Mouse (Mus musculus): Measurements from ENCODE around the gene Nsf.

Gene Nsf

DNA sequence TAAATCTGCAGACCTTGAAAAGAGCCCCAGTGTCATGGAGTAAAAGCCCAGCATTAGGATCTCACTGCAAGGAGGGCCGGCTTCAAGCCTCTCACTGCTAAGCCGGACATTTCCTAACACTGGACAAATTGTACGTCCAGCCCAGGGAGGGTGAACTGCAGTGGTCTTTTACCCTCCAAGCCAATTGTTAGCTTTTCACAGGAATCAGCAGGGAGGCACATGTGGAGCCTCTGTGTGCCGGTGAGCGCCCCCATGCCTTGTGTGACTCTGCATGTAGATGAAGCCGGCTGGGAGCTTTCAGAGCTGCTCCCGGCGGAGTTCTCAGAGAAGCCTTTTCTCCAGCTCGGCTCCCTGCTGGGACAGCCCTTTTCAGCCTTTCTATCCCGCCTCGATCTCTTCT is 113.0 kb downstream of the Nsf start:
- DNase-seq (ENCODE audit: low read depth, low spot score) = no peak

DNA sequence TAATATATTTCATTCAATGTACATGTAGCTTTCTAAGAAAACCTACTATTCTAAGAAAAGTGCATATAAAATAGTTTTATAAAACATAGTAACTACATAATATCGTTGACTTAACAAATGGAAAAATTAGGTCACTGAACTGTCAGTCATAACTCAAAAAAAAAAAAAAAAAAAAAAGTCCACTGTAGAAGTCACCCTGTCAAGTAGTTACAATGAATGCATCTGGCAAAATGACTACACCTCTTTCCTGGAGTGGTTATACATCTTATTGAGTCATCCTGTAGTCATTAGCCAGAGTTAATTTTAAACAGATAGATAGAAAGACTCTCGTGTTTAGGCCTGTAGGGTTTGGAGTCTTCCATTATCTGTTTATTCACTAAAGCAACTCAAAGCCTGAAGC is 114.9 kb downstream of the Nsf start:
- no peak for DNase-seq (ENCODE audit: low read depth, low spot score)

GRCm38 (mm10) chr11:103832331-103832730 is 121.5 kb downstream of the Nsf start:
- no peak for DNase-seq (ENCODE audit: low read depth, low spot score)

GRCm38 (mm10) chr11:103831766-103832165 is 122.1 kb downstream of the Nsf start:
- no peak for DNase-seq (ENCODE audit: low read depth, low spot score)

DNA sequence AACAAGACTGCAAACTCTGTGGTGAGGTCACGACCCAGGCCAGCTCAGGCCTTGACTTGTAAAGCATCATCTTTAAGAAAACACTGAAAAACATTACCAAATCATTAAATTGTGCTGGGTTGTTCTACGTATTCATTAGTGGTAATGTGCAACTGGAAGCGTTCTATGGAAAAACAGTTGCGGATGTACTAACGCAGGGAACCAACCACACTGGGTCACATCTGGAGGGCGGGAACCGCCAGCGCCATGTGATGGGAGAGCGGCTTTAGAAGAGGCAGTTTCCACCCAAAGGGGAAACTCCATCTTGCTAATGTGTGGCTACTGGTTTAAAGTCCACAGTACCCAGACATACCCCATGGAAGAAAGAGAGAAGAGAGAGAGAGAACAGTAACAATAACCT is 123.4 kb downstream of the Nsf start:
- no peak for DNase-seq (ENCODE audit: low read depth, low spot score)

DNA sequence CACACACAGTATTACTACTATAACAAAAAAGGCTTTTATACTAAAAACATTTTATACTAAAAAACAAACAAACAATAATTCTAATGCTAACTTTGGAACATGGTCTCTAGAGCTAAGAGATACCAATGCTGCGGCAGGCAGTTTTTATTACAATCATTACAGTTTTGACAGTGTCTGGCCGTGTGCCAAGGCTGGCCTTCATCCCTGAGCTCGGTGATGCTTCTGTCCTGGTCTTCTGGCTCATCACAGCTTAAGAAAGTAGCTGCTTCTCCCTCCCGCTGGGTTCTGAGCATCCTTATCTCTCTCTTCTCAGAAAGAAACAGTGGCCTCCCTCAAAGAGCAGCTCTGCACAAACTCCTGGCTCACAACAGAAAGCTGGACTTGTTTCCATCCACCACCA is 123.9 kb downstream of the Nsf start:
- DNase-seq (ENCODE audit: low read depth, low spot score) = no peak

- no peak for DNase-seq (ENCODE audit: low read depth, low spot score)
Observed at GRCm38 (mm10) chr11:103828866-103829265, 125.0 kb downstream of the Nsf start.

DNA sequence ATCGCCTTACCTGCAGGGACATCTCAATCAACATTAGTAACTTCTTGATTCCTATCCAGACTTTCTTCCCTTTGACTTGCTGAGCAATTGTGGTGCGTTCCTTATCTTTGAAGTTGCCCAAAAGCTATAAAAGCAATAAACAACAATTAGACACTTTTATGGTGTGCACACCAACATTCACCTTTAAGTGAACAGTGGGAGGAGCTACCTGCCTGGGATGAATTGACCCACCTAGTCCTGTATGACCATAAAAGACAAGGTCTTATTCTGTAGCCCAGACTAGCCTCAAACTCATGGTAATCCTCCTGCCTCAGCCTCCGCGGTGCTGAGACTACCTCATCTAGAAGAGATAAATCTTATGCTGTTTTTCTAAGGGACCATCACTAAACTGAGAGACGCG is 126.7 kb downstream of the Nsf start:
- DNase-seq (ENCODE audit: low read depth, low spot score) = no peak

GRCm38 (mm10) chr11:103816719-103817118 is 137.1 kb downstream of the Nsf start:
- no peak for DNase-seq (ENCODE audit: low read depth, low spot score)

DNA sequence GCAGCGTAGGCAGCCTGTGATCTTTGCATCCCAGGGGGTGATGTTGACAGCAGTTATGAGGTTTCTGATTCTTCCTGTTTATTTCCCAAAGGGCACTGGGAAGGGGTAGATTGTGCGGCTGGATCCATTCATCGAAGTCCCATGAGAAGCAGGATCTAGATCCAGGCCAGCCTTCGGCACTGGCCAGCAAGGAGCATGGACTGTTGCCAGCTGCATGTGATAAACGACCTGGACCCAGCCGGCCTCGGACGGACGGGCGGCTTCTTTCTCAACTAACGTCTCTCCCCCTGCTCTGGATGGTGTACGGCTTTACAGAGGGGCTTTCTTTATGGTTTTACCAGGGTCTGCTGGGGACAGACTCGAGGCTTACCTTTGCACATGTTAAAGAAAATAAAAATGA is 137.9 kb downstream of the Nsf start:
- DNase-seq (ENCODE audit: low read depth, low spot score) = no peak

- no peak for DNase-seq (ENCODE audit: low read depth, low spot score)
Observed at GRCm38 (mm10) chr11:103814808-103815207, 139.0 kb downstream of the Nsf start.

GRCm38 (mm10) chr11:103811246-103811645 is 142.6 kb downstream of the Nsf start:
- DNase-seq (ENCODE audit: low read depth, low spot score) = no peak

- DNase-seq (ENCODE audit: low read depth, low spot score) = no peak
Observed at GRCm38 (mm10) chr11:103810631-103811030, 143.2 kb downstream of the Nsf start.

DNA sequence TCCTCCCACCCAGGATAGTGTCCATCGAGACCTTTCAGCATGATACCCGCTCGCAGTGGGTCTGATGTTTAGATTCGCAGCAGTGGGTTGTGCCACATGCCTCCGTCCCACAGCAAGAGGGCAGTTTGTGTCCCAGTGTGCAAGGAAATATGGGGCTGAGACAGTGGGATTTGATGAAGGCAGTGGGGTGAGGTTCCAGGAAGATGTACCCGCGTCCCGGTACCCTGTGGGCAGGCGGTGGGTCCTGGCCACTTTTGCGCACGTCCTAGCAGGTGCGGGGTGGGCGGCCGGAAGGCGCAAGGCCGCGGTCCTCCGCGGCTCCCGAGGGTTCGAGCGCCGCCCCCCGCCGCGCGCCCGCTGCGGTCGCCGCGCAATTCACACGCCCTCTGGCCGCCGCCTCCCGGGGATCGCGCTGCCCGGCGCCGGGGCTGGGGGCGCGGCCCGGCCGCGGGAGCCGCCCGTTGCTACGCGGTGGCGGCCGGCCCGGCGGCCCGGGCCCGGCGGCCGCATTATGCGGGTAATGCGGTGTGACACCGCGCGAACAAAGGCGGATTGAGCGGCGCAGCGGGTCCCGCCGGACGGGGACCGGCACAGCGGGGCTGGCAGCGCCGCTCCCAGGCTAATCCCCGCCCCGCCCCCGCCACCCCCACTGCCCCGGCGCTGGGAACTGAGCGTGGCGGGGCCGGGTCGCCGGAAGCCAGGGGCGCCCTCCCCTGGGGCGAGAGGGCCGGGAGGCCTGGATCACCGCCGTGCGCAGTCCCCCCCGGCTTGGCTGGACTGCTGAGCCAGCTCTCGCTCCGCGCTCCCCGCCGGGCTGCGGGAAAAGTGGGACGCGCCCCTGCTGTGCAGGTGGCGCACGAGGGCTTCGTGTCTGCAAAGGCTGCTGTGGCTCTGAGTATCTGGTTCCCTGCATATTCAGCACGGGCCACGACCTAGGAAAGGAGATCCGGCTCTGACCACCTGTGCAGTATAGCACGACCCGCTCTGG is 144.0 kb downstream of the Nsf start:
- no peak for DNase-seq (ENCODE audit: low read depth, low spot score)

DNA sequence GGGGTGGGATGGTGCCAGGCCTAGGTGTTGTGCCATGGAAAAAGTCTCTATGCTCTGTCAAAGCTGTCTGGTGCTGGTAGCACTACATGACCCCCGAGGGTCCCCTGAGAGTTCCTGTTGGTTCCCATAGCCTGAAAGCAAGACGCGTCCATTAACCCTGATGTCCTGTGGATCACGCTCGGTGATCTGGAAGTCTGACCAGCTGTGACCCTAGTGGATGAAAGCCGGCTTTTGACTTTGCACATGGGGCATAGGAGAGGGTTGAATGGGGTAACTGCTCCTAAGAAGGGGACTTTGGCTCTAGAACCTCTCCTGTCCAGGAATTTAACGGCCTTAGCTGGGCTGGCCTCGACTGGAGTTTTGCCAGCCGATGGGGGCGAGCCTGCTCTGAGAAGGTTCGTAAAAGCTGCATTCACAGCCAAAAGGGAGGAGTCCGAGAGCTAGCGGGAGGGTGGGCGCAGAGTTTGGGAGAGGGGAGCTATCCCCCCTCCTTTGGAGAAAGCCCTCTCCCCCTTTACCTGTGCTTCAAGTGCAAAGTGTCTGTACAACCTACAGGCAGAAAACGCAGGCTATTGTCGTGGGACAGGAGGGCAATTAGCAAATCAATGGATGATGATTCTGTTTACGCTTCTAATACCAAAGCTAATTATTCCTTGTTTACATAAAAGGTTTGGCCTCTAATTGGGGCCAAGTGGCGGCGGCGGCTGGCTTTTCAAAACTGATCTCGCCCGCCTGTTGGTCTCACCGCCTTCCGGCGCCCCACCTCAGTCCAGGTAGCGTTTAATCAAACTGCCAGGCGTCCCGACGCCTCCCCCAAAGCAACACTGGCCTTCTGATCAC is 144.9 kb downstream of the Nsf start:
- DNase-seq (ENCODE audit: low read depth, low spot score) = no peak

GRCm38 (mm10) chr11:103807966-103808365 is 145.9 kb downstream of the Nsf start:
- DNase-seq (ENCODE audit: low read depth, low spot score) = no peak

DNA sequence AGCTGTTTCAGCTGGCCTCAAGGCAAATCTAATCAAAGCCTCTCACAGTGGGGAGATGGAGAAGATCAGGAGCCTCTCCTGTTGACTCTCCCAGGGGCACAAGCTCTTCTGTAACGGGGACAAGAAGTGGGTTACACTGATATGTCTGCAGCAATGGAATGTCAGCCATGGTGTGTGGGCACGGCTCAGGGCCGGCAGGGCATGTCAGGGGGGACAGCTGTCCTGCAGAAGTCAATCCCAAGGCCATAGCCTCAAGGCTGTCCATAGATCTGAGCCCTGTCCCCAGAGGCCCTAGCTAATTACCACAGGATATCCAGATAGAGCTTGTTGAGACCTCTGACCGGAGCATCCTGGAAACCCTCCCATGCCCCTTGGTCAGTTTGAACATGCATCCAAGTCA is 149.1 kb downstream of the Nsf start:
- DNase-seq (ENCODE audit: low read depth, low spot score) = no peak

GRCm38 (mm10) chr11:103804126-103804525 is 149.7 kb downstream of the Nsf start:
- no peak for DNase-seq (ENCODE audit: low read depth, low spot score)

DNA sequence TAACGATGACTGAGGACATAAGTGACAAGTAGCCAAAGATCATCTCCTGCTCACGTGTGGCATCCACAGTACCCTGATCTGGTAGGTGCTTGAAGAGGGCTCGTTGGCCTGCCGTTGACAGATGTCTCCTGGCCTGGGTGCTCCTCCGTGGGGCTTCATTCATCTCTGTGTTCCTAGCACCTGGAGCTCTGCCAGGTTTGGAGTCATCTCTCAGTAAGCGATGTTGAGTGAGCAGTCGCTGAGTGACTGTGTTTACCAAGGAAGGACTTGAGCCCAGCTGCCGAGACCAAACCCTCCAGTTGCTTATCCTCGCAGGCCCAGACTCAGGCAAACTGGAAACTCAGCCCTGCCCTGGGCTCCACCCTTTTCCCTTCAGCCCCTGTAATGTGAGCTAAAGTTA is 152.7 kb downstream of the Nsf start:
- no peak for DNase-seq (ENCODE audit: low read depth, low spot score)

DNA sequence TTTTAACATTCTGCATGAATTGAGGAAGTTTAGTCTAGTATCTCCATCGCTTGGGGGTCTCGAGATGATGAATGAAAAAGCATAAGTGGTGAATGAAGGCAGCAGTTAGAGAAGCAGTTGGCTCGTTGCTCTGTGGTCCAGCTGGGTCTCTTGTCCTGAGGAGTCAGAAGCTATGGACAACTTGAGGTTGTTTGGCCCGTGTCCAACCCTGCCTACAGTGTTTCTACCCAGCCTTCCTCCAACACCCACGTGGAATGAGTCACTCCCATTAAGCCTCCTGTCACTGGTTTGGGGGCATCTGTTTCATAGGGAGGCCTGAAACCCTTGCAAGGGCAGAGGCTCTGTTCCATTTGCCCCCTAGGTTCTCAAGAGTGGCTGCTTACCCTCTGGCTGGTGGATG is 163.9 kb downstream of the Nsf start:
- no peak for DNase-seq (ENCODE audit: low read depth, low spot score)

DNA sequence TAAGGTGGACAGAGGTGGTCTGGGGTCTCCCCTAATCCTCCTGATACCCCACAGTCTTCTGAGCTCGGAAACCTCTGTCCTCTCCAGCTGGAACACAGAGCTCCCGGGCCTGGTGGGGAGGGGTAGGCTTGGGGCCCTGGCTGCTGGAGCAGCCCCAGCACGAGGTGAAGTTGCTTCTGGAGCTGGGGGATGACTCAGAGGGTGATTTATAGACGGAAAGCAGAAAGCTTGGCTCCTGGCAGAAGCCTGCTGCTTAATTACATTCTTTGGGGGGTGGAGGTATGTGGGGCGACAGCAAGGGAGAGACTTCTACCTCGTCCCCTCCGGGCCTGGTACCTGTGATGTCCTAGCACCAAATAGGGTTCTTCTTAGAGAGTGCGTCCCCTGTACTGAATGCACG is 173.7 kb downstream of the Nsf start:
- no peak for DNase-seq (ENCODE audit: low read depth, low spot score)

GRCm38 (mm10) chr11:103774228-103774530 is 179.7 kb downstream of the Nsf start:
- no peak for DNase-seq (ENCODE audit: low read depth, low spot score)

Measured in CD4-positive helper T cell, adult 2 months (primary cell).